Mouse (Mus musculus) embryo, embryonic 10 days (tissue): ENCODE results near the gene 1700020N01Rik.
A peak's percentile ranks its signal among the peaks of the same experiment; 100 is the strongest.

Source experiments
- DNase-seq: peaks from one replicate; pipeline ENCODE4 v3.0.0-alpha.2; 2015; ENCODE audit warnings: low spot score

1700020N01Rik gene

DNA sequence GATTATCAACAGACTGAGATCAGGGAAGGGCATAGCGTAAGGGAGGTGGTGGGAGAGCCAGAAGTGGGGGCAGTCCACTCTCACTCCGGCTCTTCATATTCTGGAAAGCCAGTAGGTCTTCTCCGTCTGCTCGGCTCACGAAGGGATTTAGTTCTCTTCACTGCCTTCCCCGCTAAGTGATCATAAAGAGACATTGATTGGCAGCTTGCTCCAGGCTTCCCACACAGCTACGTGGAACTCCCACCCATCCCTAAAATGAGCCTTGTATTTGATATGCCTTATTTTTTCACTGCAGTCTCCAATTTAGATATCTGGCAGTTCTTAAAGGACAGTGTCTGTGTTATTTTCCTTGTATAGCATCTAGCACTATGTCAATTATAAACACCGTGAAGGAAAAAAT is 11.5 kb downstream of the 1700020N01Rik start:
- no peak for DNase-seq

DNA sequence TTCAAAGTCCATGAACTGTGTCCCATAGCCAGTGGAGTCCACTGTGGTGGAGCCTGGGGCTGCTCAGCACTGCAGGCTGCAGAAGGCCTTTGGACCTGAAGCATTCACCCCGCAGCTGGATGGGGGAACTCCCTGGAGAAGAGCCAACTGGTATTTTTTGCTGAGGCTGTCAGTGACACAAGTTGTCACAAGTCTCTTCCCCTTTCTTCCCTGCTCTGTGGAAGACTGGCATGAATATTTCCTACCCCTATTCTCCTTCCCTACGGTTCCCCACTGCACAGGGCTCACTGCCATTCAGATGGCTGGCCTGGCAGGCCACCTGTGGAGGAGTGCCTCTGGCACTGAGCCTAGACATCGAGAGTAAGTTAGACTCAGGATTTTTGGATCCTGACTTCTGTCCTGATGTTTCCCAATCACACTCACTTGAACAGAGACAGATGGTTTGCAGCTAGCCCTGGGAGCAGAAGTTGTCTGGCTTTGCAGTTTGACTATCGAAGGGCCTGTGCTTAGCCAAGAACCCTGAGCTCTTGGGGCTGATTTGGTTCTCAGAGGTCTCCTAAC is 12.1 kb downstream of the 1700020N01Rik start:
- DNase-seq: no peak

DNA sequence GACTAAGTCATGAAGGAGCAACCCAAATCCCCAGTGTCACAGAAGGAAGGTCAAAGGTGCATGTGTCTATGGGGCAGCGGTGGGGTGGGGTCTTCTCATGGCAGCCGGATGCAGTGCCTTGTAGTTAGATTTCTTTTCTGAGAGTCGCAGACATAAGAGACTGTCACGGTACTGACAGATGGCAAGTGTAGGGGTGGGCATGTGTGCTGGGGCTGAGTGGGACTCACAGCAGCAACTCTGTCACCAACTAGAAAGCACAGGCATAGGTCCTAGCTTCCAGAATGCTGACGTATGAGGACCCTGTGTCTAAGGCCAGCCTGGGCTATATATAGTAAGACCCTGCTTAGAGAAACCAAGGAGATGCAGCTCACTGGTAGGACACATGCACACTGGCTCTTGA is 12.7 kb downstream of the 1700020N01Rik start:
- DNase-seq: peak; percentile 11

DNA sequence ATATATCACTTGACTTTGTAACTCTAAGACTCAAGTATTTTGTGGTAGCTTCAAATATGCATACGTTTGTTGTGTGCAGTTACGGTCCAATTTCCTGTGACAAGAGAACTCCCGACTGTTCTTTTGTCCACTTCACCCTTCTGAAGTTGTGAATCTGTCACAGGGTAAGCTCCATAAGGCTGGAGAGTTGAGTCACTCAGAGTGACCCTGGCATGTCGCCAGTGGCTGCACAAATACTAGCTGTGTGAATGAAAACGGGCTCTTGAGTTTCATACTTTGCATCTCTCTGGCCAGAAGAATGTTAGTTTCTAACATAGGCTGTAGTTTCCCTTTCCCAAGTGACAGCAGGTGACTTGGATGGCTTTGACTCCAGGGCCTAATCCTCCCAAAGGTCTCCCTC is 14.0 kb downstream of the 1700020N01Rik start:
- no peak for DNase-seq

DNA sequence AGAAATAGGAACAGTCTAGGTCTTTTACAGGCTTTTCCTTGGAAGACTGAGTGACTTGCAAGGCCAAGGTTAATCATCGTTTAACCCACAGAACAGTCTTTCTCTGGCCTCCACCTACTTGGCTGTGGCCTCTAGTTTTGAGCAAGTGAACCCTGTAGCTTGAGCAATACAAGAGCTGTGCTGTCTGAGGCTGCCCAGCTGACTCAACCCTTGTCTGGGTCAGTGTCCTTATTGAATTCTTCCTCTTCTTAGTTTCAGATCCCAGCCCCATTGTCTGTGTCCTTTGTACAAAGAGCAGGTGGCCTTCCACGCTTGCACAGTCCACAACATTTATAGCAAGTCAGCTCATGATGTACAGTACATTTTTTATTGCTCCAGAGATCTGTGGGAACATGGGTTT is 16.6 kb downstream of the 1700020N01Rik start:
- DNase-seq: no peak

DNA sequence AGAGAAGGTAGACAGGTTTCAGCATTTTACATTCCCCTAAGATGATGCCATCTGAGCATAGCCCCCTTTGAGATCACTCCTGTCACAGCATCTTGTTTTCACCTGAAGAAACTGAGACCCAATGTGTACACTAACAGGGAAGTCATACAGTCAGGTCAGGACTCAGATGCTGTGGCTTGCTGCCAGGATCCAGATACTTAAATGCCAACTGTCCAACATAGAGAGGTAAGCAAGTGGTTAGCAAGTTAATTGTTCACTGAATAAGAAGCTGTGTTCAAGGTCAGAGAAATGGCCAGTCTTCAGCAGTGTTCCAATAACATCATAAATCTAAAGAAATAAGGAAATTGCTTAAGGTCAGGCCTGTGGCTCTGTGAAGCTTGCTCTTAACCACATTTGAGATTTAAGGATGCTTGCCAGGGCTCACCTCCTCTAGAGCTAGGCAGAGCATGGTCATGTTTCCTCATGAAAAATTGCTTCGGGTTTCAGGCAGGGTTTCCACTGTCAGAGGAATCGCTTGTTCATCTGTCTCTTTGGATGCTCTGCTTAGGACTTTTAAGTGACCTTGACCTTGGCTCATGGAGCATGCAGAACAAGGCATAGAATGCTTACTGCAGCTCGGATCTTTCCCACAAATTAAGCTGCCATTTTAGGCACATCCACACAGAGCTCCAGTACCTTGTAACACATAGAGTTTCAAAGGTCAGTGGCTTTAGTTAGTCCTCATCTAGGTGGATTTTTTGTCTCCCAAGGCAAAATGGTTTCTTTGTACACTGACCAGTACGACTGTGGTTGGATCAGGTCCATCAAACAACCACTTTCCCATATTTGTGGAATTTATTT is 20.3 kb downstream of the 1700020N01Rik start:
- DNase-seq: no peak

DNA sequence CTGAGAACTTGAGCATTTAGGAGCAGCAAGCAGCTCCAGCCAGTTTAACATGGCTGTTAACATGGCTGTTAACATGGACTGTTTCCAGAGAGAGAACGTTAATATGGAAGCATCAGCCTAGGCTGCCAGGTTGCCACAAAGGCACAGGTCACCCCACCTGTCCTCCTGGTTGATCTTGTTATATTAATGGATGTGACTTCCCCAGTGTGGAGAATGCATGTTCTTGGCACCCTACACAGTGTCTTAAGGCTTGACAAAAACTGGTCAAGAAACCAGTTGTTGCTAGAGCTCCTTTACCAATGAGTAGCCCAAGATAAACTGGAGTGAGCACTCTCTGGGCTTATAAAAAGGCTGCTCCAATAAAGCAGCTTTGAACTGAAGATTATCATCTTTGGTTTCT is 21.6 kb downstream of the 1700020N01Rik start:
- DNase-seq: no peak

DNA sequence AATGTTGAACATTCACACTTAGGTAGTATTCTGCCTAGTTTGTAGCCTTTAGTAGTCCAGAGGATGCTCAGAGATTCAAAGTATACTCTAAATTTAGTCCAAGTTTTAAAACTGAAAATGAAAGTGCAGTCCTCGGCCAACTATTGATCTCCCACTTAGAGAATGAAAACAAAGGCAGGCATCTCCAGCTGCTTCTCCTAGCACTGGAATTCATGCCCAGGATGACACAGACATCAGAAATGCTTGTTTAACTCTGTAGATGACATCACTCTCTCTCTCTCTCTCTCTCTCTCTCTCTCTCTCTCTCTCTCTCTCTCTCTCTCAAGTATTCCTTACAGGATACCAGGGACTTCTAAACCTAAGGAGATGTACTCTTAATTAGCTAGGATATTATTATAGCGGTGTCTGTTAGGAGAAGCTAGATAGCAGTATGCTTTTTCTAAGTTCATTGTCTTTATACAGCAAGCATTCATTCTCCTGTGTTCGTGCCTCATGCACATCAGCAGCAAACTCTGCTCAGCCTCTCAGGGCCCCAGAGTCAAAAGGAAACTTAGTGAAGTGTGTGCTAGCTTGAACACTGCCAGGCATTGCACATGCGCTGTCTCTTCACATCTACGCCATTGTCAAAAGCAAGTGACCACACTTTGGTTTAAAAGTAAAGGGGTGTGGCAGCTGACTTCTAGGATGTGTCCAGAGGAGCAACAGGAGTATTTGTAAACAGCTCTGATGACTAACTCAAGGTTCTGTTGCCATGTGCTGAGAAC is 26.0 kb downstream of the 1700020N01Rik start:
- no peak for DNase-seq

DNA sequence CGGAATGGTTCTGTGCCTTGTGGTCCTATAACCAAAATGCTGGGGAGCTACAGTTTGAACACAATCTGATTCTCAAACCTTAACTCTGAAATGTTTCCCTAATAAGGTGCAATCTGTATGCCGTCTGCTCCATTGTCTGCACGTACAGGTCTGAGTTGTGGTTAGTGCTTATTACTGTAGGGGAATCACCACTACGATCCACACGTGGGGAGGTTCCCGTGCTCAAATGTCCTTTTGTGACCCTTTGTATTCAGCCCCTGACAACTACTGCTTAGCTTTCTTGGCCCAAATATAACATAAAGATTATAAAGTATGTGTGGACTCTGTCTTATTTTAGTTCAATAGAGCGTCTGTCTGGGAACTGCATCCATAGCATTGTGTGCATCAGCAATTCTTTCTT is 29.1 kb downstream of the 1700020N01Rik start:
- DNase-seq: no peak

DNA sequence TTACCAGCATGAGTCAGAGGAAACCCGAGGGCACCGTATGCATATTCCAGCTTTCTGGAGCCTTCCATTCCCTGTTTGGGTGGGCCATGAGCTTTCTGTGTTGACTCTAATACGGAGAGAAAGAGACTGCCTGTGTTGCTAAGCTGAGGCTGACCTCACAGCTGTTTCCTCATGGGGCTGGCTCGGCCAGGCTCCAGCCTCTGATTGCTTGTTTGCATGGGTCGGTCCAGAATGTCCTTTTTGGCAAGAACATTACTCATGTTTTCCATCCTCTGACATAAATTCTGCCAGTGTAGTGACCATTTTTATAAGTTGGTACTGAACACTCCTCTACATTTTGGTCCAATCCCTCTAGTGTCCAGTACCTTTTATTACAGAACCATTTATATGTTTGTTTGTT is 35.6 kb downstream of the 1700020N01Rik start:
- DNase-seq: no peak

DNA sequence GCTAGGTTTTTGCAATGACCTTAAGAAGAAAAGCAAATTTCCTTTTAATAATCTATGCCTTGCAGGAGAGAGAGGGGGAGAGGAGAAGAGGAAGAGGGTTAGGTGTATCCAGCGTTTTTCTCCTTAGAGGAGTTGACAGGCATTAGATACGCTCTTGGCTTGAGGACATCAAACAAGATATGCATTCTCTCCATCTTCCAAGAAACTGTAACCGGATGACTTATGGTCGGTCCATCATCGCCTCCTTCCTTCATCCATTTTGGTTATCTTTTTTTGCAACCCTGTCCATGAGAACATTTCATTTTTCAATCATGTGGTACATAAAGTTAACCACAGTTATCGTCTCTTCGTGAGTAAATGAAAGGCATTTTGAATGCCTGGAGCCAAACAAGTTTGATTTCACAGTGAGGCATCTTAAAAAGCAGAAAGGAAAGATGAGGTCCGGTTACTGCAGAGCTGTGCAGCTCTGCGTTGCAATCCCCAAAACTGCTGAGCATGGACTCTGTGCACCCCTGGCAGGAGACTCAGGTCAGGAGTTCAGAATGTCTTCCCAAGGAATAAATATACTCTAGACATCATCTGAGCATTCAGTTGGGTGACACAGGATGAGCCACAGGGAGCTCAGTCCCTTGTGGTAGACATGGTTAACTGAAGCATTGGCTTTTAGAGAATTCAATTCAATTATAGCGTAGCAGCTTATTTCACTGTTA is 36.2 kb downstream of the 1700020N01Rik start:
- DNase-seq: no peak

DNA sequence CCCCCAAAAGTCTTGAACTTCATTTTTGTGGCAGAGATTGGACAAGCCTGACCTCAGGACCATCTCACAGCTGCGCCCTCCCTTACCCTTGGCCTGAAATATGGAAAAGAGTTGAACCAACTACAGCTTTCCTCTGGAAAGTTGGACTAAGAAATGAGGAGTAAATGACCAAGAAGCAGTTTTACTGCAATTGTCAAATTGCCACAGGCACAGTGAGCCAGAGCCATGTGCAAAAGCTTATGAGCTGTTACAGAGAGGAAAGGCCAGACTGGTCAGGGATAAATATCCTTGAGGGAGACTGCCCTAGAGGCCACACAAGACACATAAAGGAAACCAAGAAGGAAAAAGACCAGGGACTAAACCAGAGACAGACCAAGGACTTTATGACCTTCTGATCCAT is 38.5 kb downstream of the 1700020N01Rik start:
- DNase-seq: no peak

DNA sequence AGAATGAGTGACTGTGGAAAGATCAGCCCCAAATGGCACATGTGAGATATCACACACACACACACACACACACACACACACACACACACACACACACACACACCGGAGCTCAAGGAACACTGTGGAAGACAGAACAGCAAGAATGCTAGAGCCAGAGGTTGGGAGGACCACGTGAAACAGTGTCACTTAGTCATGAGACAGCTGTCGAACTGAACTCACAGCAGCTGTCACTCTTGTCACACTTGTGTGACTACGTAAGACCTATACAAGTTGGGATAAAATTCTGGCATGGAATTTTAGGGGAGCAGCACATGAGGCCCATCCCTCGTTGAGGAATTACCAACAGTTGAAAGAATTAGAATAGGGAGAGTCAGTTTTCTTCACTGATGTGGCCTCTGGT is 39.7 kb downstream of the 1700020N01Rik start:
- DNase-seq: no peak

DNA sequence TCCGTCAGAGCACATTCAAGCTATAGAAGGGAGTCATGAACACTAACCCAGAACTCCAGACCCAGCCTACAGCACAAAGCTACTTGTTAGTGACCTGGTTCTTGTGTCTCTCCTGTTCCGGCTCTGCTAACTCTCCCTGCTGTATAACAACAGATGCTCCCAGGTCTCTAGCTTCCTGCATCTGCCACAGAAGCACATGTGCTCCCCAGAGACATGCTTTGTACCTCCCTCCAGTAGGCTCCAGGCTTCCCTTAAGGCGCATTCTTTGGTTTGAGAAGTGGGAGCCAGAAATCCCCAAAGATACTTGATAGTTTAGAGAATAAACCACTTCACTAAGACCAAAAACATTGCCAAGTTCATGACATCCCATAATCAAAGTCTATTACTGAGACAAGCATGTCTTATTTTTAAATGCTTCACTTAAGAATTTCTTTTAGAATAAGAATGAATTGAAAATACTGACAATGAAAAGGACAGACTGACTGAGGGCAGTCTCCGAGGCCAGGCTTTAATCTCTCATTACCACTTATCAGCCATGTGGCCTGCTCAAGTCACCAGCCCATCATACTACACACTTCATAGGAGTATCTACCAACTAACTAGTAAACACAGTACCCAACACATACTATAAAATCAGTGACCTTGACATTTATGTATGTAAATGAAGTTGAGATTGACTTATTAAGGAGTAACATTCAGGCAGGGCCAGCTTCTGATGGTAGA is 43.2 kb downstream of the 1700020N01Rik start:
- DNase-seq: no peak

DNA sequence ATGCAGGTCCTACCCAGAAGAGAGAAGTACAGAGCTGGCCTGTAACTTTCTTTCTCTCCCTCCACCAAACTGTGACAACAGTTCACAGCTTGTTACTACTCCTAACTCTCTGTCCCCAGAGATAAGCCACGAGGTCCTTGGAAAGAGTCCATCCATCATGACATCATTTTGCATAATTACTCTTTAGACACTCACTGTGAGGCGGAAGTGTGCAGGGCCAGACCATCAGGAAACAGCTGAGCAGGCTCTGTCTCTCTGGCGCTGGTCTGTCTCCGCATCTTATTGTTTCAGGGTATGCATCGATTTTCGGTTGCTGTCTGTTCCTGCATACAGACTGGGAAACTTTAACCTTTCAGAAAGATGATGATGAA is 43.8 kb downstream of the 1700020N01Rik start:
- DNase-seq: peak; percentile 11

DNA sequence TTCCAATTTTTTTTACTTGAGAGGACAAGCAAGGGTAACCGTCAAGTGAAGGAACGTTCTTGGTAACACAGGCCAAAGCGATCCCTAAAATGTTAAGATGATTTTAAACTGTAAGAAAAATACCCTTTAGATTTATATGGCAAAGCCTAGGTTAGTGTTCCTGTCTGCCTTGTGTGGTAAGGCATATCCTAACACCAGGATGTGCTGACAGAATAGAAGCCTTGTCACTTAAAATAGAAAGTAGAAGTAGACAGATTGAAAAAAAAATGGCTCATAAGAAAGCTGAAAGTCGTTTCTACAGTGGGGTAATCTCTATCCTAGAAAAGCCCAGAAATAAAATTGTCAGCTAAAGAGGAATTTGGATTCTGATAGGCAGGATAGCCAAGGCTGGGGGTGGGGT is 58.4 kb downstream of the 1700020N01Rik start:
- no peak for DNase-seq

DNA sequence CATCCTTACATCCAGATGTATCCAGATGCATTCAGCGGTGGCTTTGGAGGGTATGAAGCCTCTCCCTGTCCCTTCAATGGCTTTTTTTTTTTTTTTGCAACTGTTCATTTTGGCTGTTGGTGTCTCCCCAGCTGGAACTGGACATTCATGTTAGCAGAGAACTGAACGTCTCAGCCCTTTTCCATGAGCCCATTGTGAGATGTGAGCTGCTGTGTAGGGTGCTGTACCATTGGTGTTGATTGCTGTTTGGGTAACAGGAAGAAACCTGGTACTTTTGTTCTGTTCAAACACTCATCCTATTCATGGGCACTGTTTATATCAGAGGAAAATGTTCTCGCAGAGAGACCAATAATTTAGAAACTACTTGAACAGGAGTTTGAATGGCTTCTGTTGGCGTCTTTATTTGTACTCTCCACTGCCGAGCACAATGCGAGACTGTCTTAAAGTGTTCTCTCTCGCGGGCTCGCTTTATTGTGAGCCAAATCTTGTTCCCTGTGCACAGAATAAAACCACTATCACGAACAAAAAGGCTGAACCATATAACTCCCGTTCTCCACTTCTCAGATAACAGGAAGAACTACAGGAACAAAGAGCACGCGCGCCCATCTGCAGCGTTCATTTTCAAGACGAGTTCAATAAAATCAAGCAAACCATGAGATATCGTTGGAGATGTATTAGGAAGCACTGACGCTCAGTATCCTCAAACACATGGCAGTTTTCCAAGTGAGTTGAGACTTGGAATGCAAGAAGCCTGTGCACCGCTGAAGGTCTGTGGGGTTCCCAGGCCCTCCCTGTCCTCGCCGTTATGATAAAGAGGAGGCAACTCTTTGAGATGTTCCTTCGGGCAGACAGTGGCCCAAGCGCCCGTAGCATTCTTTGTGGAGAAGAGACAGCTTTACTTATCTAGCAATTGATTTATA is 59.7 kb downstream of the 1700020N01Rik start:
- DNase-seq: no peak

DNA sequence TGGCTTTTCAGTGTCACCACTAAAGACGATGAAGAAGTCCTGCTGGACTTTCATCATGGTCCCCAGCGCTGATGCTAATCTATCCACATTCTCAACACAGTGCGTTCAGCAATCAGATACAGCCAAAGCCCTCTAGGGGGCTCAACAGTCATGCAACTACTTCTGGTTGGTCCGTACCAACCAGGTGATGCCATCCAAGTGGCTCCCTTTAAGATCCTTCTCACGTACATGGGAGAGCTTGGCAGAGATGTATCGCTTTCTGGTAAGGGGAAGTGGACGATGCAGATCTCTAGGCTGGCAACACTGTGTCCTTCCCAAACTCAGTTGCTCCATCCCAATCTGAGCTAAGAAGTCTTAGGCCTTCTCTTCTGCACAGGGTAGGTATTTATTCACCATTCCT is 60.5 kb downstream of the 1700020N01Rik start:
- no peak for DNase-seq

DNA sequence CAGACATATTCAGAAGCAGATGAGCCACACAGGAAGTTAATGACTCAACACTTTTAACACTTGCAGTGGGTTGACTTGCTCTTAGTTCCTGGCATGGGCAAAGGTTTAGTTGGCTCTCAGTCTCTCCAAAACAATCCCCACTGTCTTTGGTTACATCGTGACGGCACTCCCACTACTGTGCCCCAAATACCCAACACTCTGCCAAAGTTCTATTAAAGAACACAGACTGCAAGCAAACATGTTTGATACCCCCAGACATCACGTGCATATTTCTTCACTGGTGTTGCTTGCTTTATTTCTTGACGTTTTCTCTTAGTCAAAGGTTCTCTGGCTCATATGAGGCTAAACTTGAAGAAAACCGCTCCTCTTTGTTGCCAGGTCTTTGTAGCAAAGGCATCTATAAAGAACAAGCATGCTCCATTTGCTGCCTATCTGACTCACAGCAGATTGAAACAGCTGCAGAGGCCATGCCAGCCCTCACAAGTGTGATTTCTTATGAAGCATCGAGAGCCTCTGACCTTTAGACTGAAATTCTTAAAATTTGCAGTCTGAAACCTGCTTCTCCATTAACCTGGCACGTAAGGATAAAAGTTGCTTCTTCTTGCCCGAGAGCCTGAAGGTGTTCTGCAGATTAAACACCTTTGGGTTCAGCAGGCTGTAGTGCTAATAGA is 66.8 kb downstream of the 1700020N01Rik start:
- DNase-seq: no peak

DNA sequence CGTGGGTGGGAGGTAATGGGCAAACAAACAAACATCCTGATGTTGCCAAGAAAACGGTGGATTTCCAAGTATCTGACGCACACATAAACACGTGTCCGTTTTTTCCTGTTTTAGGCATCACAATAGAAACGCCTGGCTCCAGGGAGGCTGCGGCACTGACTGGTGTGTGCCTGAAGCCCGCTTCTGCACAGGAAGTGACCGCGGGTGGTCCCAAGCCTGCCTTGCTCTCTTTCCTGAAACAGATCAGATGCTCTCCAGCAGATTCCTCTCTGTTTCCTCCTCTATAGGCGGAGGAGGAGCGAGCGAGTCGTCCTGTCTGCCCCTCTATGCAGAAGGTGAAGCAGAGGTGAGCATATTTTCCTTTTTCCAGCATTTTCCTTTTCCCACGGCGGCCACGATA is 76.0 kb downstream of the 1700020N01Rik start:
- DNase-seq: peak; percentile 67
